Mouse (Mus musculus) left cerebral cortex, postnatal 14 days (tissue): ENCODE data around the gene Pde1a. TPM values are rescaled to one million over a fixed set of nuclear protein-coding genes. Genes with fewer than 3 reads are reported as not detected.
A peak's percentile ranks its signal among the peaks of the same experiment; 100 is the strongest.

Experiments
- DNase-seq, 2 experiments: peaks; one replicate each; pipeline ENCODE4 v3.0.0; 2021 to 2022; ENCODE audit warnings: low spot score in 2 of 2, mixed read lengths in 1 of 2
- intact Hi-C: fragments of 180-260 bp; cut with DNase I; formaldehyde crosslinking; loops from one replicate; pipeline ENCODE4 v1.15.1; 2025
- long read RNA-seq, 2 experiments: library from polyadenylated mRNA; stranded (forward); transcript quantifications; one replicate each; pipeline ENCODE4 v2.0.0; 2021
- total RNA-seq, 2 experiments: library from RNA; stranded (reverse); gene quantifications; 2 replicates each; pipeline ENCODE4 v1.2.3; 2021

Pde1a gene
- 100 to 1,000 TPM; 123 to 133 TPM for total RNA-seq
- long read RNA-seq, experiment 1, partial matches to known transcripts = 125 of 139 reads
- long read RNA-seq, experiment 1, other reads (novel, unspliced or antisense) = 14 of 139 reads
- long read RNA-seq, experiment 2, full-length matches to known transcripts = 1 of 81 reads
- long read RNA-seq, experiment 2, partial matches to known transcripts = 71 of 81 reads
- long read RNA-seq, experiment 2, other reads (novel, unspliced or antisense) = 9 of 81 reads

GRCm38 (mm10) chr2:80128861-80129698, at the start of gene Pde1a:
Pde1a (minus strand) TSS chr2:80129458.
- peak; percentile 46 to 58 for DNase-seq
- intact Hi-C loops = loop anchor here (5.0 kb wide), 1 partner anchor 138 kb away; no protein-coding TSS in a partner anchor

DNA sequence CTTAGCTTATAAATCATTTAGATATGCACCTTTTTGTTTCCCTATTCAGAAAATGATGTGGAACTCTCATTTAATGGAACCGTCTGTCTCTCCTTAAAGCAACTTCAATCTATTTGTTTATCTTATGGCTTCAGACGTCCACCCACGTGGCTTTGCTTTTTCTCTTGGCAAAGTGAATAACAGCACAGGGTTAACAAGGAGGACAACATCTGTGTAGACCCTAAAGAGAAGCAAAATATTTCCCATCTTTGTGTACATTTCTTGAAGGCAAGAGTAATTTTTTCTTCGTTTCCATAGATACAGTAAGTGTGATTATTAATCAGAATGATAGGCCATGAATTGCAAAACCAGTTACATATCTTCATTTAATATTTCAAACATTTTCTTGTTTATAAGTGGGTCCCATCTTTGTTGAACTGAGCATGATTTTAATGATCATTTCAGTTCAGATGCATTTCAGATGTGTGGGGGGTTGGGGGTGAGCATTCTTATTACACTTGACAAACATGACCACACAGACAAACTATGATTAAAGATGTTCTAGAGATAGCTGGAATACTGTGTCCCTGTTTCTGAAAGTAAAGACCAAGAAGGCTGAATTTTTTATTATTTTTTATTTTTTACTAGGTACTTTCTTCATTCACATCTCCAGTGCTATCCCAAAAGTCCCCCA, 49.5 kb upstream of the Pde1a start:
- DNase-seq = no peak
- intact Hi-C loops = no loop called here

GRCm38 (mm10) chr2:80178154-80178553, 48.9 kb upstream of the Pde1a start:
- no peak for DNase-seq
- intact Hi-C loops = no loop called here

DNA sequence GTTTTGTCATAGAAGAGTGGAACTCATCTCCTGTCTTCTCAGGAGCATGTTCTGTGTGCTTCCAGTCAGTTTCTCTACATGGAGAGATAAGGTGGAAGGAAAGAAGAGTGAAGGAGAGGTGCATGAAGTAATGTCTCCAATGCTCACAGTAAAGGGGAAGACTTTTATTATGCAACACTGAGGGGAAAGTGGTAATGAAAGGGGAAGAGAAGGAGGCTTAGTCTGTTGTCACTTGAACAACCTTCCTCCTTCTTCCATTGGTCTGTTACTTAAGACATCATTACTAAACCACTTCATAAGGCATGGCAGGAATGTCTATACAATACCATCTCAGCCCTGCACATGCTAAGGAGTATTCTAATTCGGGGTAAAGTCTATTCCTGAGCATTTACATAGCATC, 38.8 kb upstream of the Pde1a start:
- DNase-seq = no peak
- intact Hi-C loops = no loop called here

DNA sequence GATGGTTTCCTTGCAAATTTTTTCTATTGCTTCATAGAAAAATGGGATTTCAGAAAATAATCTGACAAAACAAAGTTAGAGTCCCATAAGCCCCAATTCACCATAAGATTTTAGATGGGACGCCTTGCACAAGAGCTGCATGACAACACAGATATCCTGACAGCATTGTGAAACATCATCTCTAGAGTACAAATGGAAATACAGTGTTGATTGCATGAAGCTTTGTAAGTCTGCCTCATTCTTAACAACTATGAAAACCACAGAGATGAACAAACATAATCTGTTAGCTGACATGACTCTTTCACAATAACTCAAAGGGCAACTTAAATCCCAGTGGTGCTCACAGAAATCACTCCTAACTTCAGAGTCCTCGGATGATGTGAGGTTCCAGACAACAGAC, 29.5 kb upstream of the Pde1a start:
- intact Hi-C loops = no loop called here
- DNase-seq = no peak

DNA sequence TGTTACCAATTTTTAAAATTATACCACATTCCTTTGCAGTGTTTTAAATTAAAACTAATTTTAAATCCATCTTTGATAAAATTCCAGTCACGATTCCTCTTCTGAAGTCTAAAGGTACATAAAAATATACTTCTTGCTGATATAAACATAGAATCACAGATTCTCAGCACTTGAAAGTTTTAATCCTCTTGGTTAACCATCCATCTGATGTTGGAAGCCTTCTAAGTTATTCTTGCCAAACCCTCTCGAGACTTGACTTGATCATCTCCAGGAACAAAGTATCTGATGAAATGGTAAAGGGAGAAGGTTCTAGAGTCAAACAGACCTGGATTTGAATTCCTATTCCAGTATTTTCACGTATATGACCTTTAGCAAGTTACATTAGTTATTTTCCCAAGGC, 28.9 kb upstream of the Pde1a start:
- intact Hi-C loops = no loop called here
- peak in 1 of 2 experiments; percentile 14 for DNase-seq

- no peak for DNase-seq
- intact Hi-C loops = no loop called here
Measured at GRCm38 (mm10) chr2:80150019-80150418, 20.8 kb upstream of the Pde1a start.

- intact Hi-C loops = no loop called here
- no peak for DNase-seq
Measured at GRCm38 (mm10) chr2:80149332-80149731, 20.1 kb upstream of the Pde1a start.

- intact Hi-C loops = no loop called here
- DNase-seq = no peak
Measured at GRCm38 (mm10) chr2:80135076-80135475, 5.8 kb upstream of the Pde1a start.

- intact Hi-C loops = no loop called here
- no peak for DNase-seq
Measured at GRCm38 (mm10) chr2:80132677-80133076, 3.4 kb upstream of the Pde1a start.

- DNase-seq = no peak
- intact Hi-C loops = loop anchor here (5.0 kb wide), 1 partner anchor 141 kb away; no protein-coding TSS in a partner anchor
Measured at GRCm38 (mm10) chr2:80126663-80127062, 2.6 kb downstream of the Pde1a start.

DNA sequence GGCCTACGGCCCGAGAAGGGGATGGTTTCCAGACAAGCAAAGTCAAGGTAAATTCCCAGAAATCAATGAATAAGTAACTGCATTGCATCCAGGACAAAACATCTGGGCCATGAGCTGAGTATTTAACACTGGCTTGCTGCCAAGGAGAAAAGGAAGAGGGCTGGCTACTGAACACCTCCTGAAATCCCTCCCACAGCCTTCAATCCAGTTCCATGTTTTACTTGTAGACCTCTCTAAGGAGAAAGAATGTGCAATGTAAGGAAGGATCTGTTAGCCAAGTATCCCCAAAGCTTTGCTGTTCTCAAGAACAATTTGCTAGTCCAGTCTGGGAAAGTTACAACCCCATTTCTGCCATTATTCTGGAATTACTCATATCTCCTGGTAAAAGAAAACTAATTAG, 42.4 kb downstream of the Pde1a start:
- no peak for DNase-seq
- intact Hi-C loops = no loop called here

DNA sequence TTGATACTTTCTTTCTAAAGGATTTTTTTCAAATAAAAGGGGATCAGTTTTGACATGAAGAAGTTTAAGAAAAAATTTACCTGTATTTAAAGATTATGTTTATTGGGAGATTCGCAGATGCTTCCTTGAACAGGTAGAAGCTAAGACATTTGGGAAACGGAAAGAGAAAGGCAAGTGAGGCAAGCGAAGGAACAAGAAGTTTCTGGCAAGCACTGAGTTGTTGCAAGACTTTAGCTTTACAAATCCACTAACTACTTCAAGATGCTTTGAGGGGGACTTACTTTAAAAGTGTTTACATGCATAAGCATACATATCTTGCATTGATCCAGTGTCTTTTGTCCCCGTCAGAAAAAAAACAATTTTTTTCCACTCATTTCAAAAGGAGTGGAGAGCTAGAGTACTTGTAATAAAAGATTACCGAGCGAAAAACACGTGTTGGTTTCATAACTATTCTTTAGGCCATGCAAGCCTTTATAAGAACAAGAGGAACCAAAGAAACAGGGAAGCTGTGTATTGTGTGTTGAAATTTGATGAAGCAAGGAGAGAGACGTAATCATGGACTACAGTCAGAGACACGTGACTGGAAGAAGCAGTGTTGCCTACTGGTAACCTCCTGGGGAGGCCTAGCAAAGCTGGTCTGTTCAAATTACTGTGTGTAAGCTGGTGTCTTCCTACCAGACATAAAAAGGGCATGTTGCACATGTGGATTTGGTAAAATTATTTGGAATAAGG, 49.0 kb downstream of the Pde1a start:
- intact Hi-C loops = no loop called here
- DNase-seq = no peak

DNA sequence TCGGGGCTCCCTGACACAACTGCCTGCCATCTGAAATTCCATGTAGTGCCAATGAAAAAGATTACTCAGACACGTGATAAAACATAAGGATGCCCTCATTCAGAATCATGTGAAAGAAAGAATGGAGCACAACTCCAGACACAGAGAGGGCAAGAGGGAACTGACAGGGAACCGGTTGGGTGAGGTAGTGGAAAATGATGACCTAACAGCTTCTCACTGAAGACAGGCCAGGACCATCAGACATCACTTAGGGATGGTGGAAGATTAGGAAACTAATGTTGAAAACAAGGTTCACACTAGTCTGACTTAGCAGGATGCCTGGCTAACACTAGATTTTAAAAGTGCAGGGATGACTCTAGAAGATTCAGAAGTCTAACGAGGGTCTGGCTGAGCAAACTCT, 49.6 kb downstream of the Pde1a start:
- DNase-seq = no peak
- intact Hi-C loops = no loop called here

GRCm38 (mm10) chr2:80076323-80076722, 52.9 kb downstream of the Pde1a start:
- DNase-seq = no peak
- intact Hi-C loops = no loop called here

- intact Hi-C loops = no loop called here
Measured at GRCm38 (mm10) chr2:80074531-80074930, 54.7 kb downstream of the Pde1a start.

GRCm38 (mm10) chr2:80074046-80074445, 55.2 kb downstream of the Pde1a start:
- DNase-seq = peak in 1 of 2 experiments; percentile 32
- intact Hi-C loops = no loop called here

More at GRCm38 (mm10) chr2:80074531-80074930, 54.7 kb downstream of the Pde1a start:
- DNase-seq = peak; percentile 7 to 50

GRCm38 (mm10) chr2:80073426-80073825, 55.8 kb downstream of the Pde1a start:
- intact Hi-C loops = no loop called here
- no peak for DNase-seq

GRCm38 (mm10) chr2:80069745-80070144, 59.5 kb downstream of the Pde1a start:
- no peak for DNase-seq
- intact Hi-C loops = no loop called here

DNA sequence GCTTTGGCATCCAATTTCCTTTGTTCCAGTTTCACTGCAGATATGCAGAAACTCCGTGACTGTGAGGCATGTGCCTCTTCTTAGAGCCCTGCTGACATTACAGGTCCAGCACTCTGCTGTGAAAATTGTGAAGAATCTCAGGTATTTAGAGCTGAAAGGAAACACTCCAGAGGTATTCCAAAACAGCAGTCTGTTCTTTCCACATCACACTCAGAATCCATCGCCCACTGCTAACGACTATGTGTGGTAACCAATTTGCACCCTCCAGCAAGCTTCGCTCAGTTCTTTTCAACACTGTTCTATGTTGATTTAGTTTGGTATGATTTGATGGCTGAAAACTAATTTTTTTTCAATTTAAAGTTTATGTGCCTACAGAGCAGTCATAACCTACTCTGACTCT, 62.8 kb downstream of the Pde1a start:
- intact Hi-C loops = no loop called here
- DNase-seq = no peak
